Mouse (Mus musculus): ENCODE results near the gene Zhx3.

DNA sequence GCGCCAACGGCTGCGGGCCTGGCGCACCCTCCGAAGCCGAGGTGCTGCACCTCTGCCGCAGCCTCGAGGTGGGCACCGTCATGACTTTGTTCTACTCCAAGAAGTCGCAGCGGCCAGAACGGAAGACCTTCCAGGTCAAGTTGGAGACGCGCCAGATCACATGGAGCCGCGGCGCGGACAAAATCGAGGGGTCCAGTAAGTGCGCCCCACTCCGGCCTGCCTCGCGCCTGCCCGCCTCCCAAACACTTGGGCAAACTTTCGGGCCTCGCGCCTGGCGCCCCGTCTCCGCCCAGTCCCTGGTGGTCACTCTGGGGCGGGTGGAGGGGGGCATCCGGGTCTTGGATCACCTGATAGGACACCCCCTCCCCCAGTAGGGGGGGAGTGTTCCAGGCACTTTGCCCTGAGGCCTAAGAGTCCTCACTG lies 140.9 kb downstream of the Zhx3 start:
- TF ChIP-seq POLR2A (IDR thresholded peaks at IDR 0.05; ENCODE audit: borderline replicate concordance, insufficient read depth, low read length), result no peak
- TF ChIP-seq CTCF (IDR thresholded peaks at IDR 0.05; ENCODE audit: borderline replicate concordance, insufficient read depth, low read depth, low read length), result no peak
